9 mouse cellular contexts compared by ENCODE assay signal in genomic region chr6:82753638-82754361, GRCm38 (mm10). TPM values are rescaled to one million over a fixed set of nuclear protein-coding genes. Genes with fewer than 3 reads are reported as not detected.
DNase-seq lines count a peak whose midpoint lies in the region; ATAC-seq and TF ChIP-seq lines count a peak whose summit lies in the region.
"Had no signal": no experiment of that assay in that cellular context is flagged by ENCODE, and none has a peak within 500 bp of the region (broad histone marks: within the 10 kb centered on the region; RNA-seq: fewer than 3 reads in every experiment).

No protein-coding gene starts in this region.

- peaks cover 11% of the 10 kb centered on the region for H3K4me1 ChIP-seq in ES-Bruce4 (ENCODE audit: control insufficient read depth, insufficient read depth, low read length)
- H3K4me1 ChIP-seq in liver, embryonic 14.5 days (replicated peaks; ENCODE audit: control insufficient read depth in 2 of 2, insufficient read depth in 2 of 2, low read length in 1 of 2) = peaks cover 0 to 21% of the 10 kb centered on the region in 2 experiments; a peak in 2 of 4 replicates

- H3K4me2 ChIP-seq in liver, embryonic 14.5 days (ENCODE audit: low read depth) = no peak overlapping the region

- H3K9me3 ChIP-seq in ES-Bruce4 (replicated peaks; ENCODE audit: control insufficient read depth, insufficient read depth, low read length, poor library complexity, severe bottlenecking) = no peaks in the 10 kb centered on the region
- no peaks in the 10 kb centered on the region for H3K9me3 ChIP-seq in liver, embryonic 14.5 days (ENCODE audit: control insufficient read depth, low read length)

- H3K4me3 ChIP-seq in ES-Bruce4 (ENCODE audit: low read depth, low read length) = no peak overlapping the region
- H3K4me3 ChIP-seq in liver, embryonic 14.5 days (ENCODE audit: insufficient read depth in 1 of 2, low read depth in 2 of 2, low read length in 2 of 2) = no peak overlapping the region

- H3K27ac ChIP-seq in ES-Bruce4 (ENCODE audit: insufficient read depth, low read length) = no peak overlapping the region
- H3K27ac ChIP-seq in liver, embryonic 14.5 days = no peak overlapping the region

- peaks cover 48% of the 10 kb centered on the region for H3K36me3 ChIP-seq in ES-Bruce4 (ENCODE audit: control insufficient read depth, insufficient read depth, low read length, poor library complexity, severe bottlenecking)
- no peaks in the 10 kb centered on the region for H3K36me3 ChIP-seq in liver, embryonic 14.5 days (replicated peaks; ENCODE audit: control insufficient read depth, insufficient read depth, low read depth)

- H3K9ac ChIP-seq in ES-Bruce4 (ENCODE audit: low read depth, poor library complexity, severe bottlenecking) = no peak overlapping the region
- H3K9ac ChIP-seq in liver, embryonic 14.5 days (replicated peaks) = no peak overlapping the region

- 54% methylated on average over 14 of the region's 14 CpGs for WGBS in liver, embryonic 14.5 days (ENCODE audit: insufficient replicate concordance)

- peak; percentile 34 for TF ChIP-seq CTCF in ES-Bruce4 (IDR thresholded peaks at IDR 0.05; ENCODE audit: low read depth, low read length)
- peak; percentile 51 for TF ChIP-seq CTCF in liver, embryonic 14.5 days (IDR thresholded peaks at IDR 0.05; ENCODE audit: low read depth)

- intact Hi-C loops in heart, postnatal 14 days (cut with DNase I) = no loop called here

- no peaks in the 10 kb centered on the region for H3K27me3 ChIP-seq in ES-Bruce4 (ENCODE audit: control insufficient read depth, insufficient read depth, low read length, poor library complexity, severe bottlenecking)
- no peaks in the 10 kb centered on the region for H3K27me3 ChIP-seq in liver, embryonic 14.5 days (ENCODE audit: control insufficient read depth, insufficient read depth, low read length)

- peak; percentile 38; the same call in 1 of the 2 replicates for ATAC-seq in granulocyte monocyte progenitor cell, adult 5-6 weeks (replicated peaks; ENCODE audit: poor library complexity, severe bottlenecking)
- ATAC-seq in liver, embryonic 14.5 days (ENCODE audit: insufficient read depth) = no peak

- no peak for TF ChIP-seq POLR2A in ES-Bruce4 (IDR thresholded peaks at IDR 0.05; ENCODE audit: insufficient read depth, low read length)

- no peak for TF ChIP-seq EP300 in ES-Bruce4 (IDR thresholded peaks at IDR 0.05; ENCODE audit: insufficient read depth, low read depth, low read length)
- no peak for TF ChIP-seq EP300 in liver, embryonic 14.5 days (IDR thresholded peaks at IDR 0.05; ENCODE audit: low read depth)

- peak; percentile 93 for DNase-seq in heart, adult 11 months
- DNase-seq in heart, postnatal 14 days = no peak
- DNase-seq in liver, embryonic 14.5 days (ENCODE audit: low read depth in 3 of 3, low spot score in 3 of 3) = no peak
- no peak for DNase-seq in right cerebral cortex, postnatal 14 days
- no peak for DNase-seq in urinary bladder, adult 18-20 months (ENCODE audit: low spot score in 2 of 2)
- DNase-seq in left cerebral cortex, adult 11 months (ENCODE audit: low spot score) = no peak
- DNase-seq: retina, postnatal 1 day had no signal

RNA-seq across cellular contexts. Expression of gene Hk2, which starts 20.5 kb away (rescaled TPM):
- 100 to 1,000 TPM; 206 to 212 TPM for total RNA-seq in heart, postnatal 14 days (2021)
- 78.6 and 83.0 TPM in 2 replicates for polyA plus RNA-seq in ES-Bruce4 (2011; ENCODE audit: insufficient read depth, insufficient read length, low read depth, missing spikeins)
- total RNA-seq in granulocyte monocyte progenitor cell, adult 5-6 weeks (2014; fragmentation: Nextera tagmentation) = 38.6 and 70.1 TPM in 2 replicates
- 62.0 and 76.5 TPM in 2 replicates for total RNA-seq in granulocyte monocyte progenitor cell, adult 5-6 weeks (2017)
- 2.4 and 3.2 TPM in 2 replicates for polyA plus RNA-seq in liver, embryonic 14.5 days (2012; rRNA removed)
- polyA plus RNA-seq in liver, embryonic 14.5 days (2014; fragmentation: Nextera tagmentation; extraction: Ambion mirVana) = 2.5 and 5.6 TPM in 2 replicates

RNA-seq across cellular contexts. Expression of gene Pole4, which starts 48.6 kb away (rescaled TPM):
- total RNA-seq in heart, postnatal 14 days (2021) = 10 to 100 TPM; 16.2 to 21.1 TPM
- 54.0 and 61.1 TPM in 2 replicates for polyA plus RNA-seq in ES-Bruce4 (2011; ENCODE audit: insufficient read depth, insufficient read length, low read depth, missing spikeins)
- 56.5 and 86.2 TPM in 2 replicates for total RNA-seq in granulocyte monocyte progenitor cell, adult 5-6 weeks (2014; fragmentation: Nextera tagmentation)
- 48.2 and 49.2 TPM in 2 replicates for total RNA-seq in granulocyte monocyte progenitor cell, adult 5-6 weeks (2017)
- 11.9 and 15.3 TPM in 2 replicates for polyA plus RNA-seq in liver, embryonic 14.5 days (2012; rRNA removed)
- 53.5 and 56.6 TPM in 2 replicates for polyA plus RNA-seq in liver, embryonic 14.5 days (2014; fragmentation: Nextera tagmentation; extraction: Ambion mirVana)
